Mouse (Mus musculus): Measurements from ENCODE around the gene Adam1b. TPM values are rescaled to one million over a fixed set of nuclear protein-coding genes. Genes with fewer than 3 reads are reported as not detected.

The Adam1b gene
- polyA plus RNA-seq, 1 experiment from 2014 or later = 0.14 TPM

DNA sequence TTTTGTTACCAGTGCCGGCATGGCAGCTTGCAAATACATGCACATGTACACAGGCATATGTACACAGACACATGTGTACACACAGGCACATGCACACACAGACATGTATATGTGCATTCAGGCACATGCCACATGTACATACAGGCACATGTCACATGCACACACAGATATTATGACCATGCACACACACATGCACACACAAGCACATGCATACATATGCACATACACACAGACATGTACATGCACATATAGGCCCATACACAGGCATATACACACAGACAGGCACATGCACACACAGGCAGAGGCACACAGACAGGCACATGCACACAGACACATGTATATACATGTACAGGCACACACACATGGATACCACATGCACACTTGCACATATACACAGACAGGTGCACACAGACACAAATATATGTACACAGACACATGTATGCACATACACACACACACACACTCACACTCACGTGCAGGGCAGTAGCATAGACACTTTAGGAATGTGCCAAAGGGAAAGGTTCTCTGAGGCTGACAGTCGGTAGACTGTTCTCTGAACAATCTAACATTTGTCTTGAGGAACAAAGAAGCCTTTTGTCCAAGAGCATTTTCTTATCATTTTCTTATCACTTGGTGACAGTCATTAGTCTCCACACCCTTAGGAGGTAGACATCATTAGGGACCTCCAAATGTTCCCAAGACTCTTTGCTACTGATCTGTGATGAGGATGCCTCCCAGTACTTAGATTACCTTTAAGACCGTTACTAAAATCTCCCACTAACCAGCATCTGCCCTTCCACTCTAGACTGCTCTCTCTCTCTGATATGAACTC lies 41.7 kb downstream of the Adam1b start:
- DNase-seq (ENCODE audit: low spot score) = no peak
- no peak for ATAC-seq
- Histone ChIP-seq H3K36me3 (ENCODE audit: insufficient read depth, low read length) (no peaks in the 10 kb centered on the region), H3K4me3 (ENCODE audit: low read depth, low read length) (no peak overlapping the region), H3K27me3 (replicated peaks; ENCODE audit: insufficient read depth, low read length) (no peaks in the 10 kb centered on the region), H3K27ac (ENCODE audit: low read length) (no peak overlapping the region), H3K4me2 (replicated peaks; ENCODE audit: low read depth, low read length) (no peak overlapping the region), H3K4me1 (ENCODE audit: insufficient read depth, low read depth, low read length) (no peaks in the 10 kb centered on the region), H3K9ac (replicated peaks; ENCODE audit: low read depth) (no peak overlapping the region), H3K9me3 (ENCODE audit: low read length) (no peaks in the 10 kb centered on the region)
- 33% methylated on average over 4 of the region's 4 CpGs for WGBS
- TF ChIP-seq CTCF (IDR thresholded peaks at IDR 0.05) (no peak), EP300 (IDR thresholded peaks at IDR 0.05) (no peak)

DNA sequence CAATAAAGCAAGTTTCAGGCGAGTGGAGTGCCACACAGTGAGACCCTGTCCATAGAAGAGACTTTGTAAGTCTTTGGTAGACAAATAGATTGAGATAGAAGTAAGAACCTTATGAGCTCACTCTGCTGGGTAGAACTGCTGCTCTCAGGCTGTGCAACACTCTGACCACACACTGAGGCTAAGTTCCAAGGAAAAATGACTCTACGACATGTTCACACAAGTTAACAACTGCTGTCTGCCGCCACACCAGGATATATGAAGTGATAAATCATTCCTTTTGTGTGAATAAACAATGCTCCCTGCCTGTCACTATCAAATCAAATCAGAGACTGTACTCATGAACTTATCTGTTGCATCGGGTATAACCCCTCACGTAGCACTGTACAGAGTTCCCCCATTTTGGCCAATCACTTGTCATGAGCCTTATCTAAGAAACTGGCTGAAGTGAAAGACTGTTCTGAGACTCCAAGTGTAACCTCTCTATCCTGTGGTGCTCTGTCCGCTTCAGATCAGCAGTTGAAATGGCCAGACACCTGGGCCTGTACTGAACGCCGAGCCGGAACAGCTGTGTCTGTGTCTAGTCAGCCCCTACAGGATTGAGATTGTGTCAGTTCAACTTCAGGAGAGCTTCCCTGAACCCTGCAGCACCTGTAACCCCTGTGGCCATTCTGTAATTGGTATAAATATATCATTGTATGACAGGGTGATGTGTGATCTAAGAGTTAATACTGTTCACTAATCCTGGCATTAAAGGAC lies 47.5 kb downstream of the Adam1b start:
- 52% methylated on average over 9 of the region's 9 CpGs for WGBS
- Histone ChIP-seq H3K27ac (ENCODE audit: low read length) (no peak overlapping the region), H3K9me3 (ENCODE audit: low read length) (no peaks in the 10 kb centered on the region), H3K9ac (replicated peaks; ENCODE audit: low read depth) (no peak overlapping the region), H3K27me3 (replicated peaks; ENCODE audit: insufficient read depth, low read length) (no peaks in the 10 kb centered on the region), H3K4me1 (ENCODE audit: insufficient read depth, low read depth, low read length) (peaks cover 16% of the 10 kb centered on the region), H3K4me2 (replicated peaks; ENCODE audit: low read depth, low read length) (no peak overlapping the region), H3K4me3 (ENCODE audit: low read depth, low read length) (no peak overlapping the region), H3K36me3 (ENCODE audit: insufficient read depth, low read length) (no peaks in the 10 kb centered on the region)
- no peak for ATAC-seq
- no peak for TF ChIP-seq CTCF (IDR thresholded peaks at IDR 0.05)
- no peak for TF ChIP-seq EP300 (IDR thresholded peaks at IDR 0.05)
- DNase-seq (ENCODE audit: low spot score) = no peak

- Histone ChIP-seq H3K4me3 (ENCODE audit: low read depth, low read length) (no peak overlapping the region), H3K9me3 (ENCODE audit: low read length) (no peaks in the 10 kb centered on the region), H3K36me3 (ENCODE audit: insufficient read depth, low read length) (0 out of 2 replicates have a peak, but pooled peaks cover under 1% of the 10 kb centered on the region), H3K9ac (replicated peaks; ENCODE audit: low read depth) (no peak overlapping the region), H3K27me3 (replicated peaks; ENCODE audit: insufficient read depth, low read length) (no peaks in the 10 kb centered on the region), H3K27ac (ENCODE audit: low read length) (peak overlapping the region; percentile 96), H3K4me1 (ENCODE audit: insufficient read depth, low read depth, low read length) (peaks cover 16% of the 10 kb centered on the region), H3K4me2 (replicated peaks; ENCODE audit: low read depth, low read length) (no peak overlapping the region)
- 47% methylated on average over 3 of the region's 3 CpGs for WGBS
- DNase-seq (ENCODE audit: low spot score) (peak; percentile 88), ATAC-seq (no peak)
- TF ChIP-seq EP300 (IDR thresholded peaks at IDR 0.05) = 0 out of 2 replicates have a peak, but pooled peaks have one; percentile 35
- TF ChIP-seq CTCF (IDR thresholded peaks at IDR 0.05) = no peak
Observed at GRCm38 (mm10) chr5:121454503-121454782, 48.8 kb downstream of the Adam1b start.

DNA sequence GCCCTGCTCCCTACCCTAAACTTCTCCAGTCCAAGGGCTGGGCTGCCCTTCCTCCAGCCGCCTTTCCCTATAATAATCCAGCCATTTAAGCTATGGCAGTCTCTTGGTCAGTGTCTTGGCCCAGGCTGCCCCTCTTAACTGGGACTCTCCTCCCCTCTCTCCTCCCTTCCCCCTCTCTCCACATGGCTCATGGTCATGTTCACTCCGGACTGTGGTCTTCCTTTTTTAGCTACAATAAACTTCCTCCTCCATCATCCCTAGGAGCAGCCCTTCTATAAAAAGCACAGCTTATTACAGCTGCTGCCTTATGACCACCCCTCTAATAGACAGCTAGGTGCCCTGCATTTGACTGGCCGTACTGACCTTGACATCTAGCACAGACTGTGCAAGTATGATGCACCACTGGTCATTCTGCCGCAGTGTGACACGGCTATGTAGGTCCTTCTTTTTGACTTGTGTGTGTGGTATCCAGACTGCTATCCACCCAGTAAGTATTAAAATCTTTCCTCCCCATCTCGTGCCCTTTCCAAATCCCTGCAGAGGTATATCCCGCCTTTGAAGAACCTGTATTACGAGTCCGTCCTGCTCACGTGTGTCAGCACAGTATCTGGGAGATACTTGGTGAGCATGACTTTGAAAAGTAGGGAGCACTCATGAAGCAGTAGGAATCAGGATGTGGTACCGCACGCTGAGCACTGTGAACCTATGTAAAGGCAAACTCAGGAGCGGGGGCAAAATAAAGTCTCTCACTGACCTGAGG lies 49.3 kb downstream of the Adam1b start:
- no peak overlapping the region for H3K4me3 ChIP-seq (ENCODE audit: low read depth, low read length)
- 60% methylated on average over 13 of the region's 13 CpGs for WGBS
- ATAC-seq = no peak

DNA sequence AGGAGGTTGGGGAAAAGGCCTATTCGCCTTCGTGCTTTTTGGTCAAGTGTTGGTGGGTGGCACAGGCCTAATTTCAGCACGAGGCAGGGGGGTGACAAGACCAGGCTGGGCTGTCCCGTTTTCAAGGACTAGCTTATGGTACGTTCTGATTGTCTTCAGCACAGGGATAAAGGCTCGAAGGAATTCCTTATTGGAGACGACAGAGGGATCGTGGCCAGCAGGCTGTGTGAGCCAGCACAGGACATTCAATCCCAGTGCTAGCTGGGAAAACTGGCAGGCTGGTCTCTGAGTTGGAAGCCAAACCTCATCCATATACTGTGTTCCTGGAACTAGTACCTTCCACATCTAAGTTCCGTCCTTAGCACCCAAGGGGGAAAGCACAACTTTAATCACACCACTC lies 50.3 kb downstream of the Adam1b start:
- DNase-seq (ENCODE audit: low spot score) = no peak
- Histone ChIP-seq H3K36me3 (ENCODE audit: insufficient read depth, low read length) (peaks cover 12% of the 10 kb centered on the region), H3K27me3 (replicated peaks; ENCODE audit: insufficient read depth, low read length) (no peaks in the 10 kb centered on the region), H3K9me3 (ENCODE audit: low read length) (no peaks in the 10 kb centered on the region), H3K4me3 (ENCODE audit: low read depth, low read length) (peak overlapping the region; percentile 82), H3K27ac (ENCODE audit: low read length) (peak overlapping the region; percentile 96), H3K4me2 (replicated peaks; ENCODE audit: low read depth, low read length) (peak overlapping the region; percentile 66), H3K9ac (replicated peaks; ENCODE audit: low read depth) (peak overlapping the region; percentile 80), H3K4me1 (ENCODE audit: insufficient read depth, low read depth, low read length) (peaks cover 16% of the 10 kb centered on the region)
- TF ChIP-seq CTCF (IDR thresholded peaks at IDR 0.05) (no peak; the same call in 1 of the 2 replicates), EP300 (IDR thresholded peaks at IDR 0.05) (no peak)
- 7% methylated on average over 9 of the region's 9 CpGs for WGBS
- ATAC-seq = peak; percentile 14

More for the DNA sequence above, 49.3 kb downstream of the Adam1b start:
- Histone ChIP-seq H3K27me3 (replicated peaks; ENCODE audit: insufficient read depth, low read length) (no peaks in the 10 kb centered on the region), H3K27ac (ENCODE audit: low read length) (peak overlapping the region; percentile 96), H3K9me3 (ENCODE audit: low read length) (no peaks in the 10 kb centered on the region), H3K4me1 (ENCODE audit: insufficient read depth, low read depth, low read length) (peaks cover 16% of the 10 kb centered on the region), H3K4me2 (replicated peaks; ENCODE audit: low read depth, low read length) (no peak overlapping the region), H3K9ac (replicated peaks; ENCODE audit: low read depth) (no peak overlapping the region), H3K36me3 (ENCODE audit: insufficient read depth, low read length) (peaks cover 5% of the 10 kb centered on the region; the same call in 1 of the 2 replicates)
- no peak for TF ChIP-seq CTCF (IDR thresholded peaks at IDR 0.05)
- 0 out of 2 replicates have a peak, but pooled peaks have one; percentile 46 for TF ChIP-seq EP300 (IDR thresholded peaks at IDR 0.05)
- DNase-seq (ENCODE audit: low spot score) = no peak
